Mouse (Mus musculus): ENCODE measurements around the gene Rufy2.

Gene Rufy2

DNA sequence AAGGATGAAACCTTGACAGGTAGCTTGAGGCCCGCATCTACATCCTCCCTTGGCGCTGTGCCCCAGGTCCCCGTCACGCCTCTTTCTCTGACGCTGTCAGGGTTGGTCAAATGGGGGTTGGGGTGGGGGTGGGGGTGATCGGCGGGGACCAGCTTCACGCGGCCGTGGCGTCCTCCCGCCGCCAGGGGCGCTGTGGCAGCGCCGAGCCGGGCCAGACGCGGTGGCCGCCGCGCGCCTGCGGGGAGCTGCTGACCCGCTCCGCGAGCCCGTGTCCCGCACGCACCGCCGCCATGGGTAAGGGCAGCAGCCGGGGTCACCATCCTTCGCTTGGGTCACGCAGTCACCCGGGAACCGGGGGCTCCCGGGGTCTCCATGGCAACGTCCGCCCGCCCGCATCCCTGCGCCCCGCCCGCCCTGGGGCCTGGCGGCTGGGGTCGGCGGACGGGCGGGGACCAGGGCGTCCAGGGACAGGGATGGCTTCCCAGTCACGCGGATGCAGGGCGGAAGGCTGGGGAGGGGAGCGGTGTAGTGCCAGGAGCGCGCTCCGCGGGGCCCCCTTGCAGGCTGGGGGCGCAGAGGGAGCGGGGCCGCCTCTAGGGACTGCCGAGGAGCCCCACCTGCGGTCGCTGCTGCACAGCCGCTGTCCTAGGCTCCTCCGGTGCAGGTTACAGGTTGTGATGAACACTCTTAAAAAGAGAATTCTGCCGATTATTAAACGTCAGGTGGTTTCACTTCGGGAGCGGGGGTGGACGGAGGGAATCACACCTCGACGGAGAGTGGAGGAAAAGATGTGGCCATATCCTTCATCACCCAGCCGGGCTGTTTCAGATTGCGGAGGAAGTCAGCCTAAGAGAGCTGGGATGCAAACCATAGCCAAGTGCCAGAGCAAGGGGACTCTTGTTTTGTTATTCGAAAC is at the start of gene Rufy2:
TSS of gene Rufy2 (plus strand) at position 185 of the 916 bp plus-strand sequence.
- CTCF ChIA-PET = interaction anchor here (0.7 kb wide), 1 partner anchor 29 kb away, joined by 4 read pairs; no protein-coding TSS in a partner anchor

DNA sequence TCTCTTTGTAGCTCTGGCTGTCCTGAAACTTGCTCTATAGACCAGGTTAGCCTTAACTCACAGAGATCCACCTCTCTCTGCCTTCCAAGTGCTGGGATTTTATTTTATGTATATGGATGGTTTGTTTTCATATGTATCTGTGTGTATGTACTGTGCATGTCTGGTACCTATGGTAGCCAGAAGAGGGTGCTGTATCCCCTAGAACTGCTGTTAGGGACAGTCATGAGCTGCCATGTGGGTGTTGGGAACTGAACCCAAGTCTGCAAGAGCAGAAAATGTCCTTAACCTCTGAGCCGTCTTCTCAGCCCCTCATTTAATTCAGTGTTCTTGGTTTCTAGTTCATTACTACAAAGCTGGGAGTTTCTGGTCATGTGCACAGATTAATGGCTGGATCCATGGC is 47.6 kb upstream of the Rufy2 start:
- CTCF ChIA-PET = interaction anchor here (0.6 kb wide), 1 partner anchor 294 kb away, joined by 4 read pairs; no protein-coding TSS in a partner anchor

DNA sequence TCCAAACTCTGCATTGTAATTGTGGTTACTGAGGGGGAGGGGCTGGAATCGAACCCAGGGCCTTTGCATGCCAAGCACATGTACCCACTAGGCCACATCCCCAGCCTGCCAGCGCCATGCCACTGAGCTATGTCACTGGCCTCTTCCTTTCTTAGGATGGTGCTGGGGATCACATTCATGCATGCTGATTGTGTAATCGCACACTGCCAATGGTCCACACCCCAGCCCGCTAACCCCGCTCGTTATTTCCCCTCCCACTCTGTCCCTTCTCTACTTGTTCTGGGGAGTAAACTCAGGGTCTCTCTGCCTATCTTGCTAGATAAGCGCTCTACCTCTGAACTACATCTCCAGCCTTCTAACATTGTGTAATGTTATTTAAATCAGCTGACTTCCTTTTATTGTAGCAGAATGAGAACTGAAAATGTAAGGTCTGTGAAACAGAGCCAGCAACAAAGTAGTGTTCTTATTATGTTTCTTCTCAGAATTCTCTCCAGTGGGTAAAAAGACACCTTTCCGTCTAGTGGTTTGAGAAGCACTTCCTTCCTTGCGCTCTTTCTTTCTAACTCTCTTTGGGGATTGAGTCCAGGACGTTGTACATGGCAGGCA is 34.9 kb upstream of the Rufy2 start:
- CTCF ChIA-PET = no interaction called here

DNA sequence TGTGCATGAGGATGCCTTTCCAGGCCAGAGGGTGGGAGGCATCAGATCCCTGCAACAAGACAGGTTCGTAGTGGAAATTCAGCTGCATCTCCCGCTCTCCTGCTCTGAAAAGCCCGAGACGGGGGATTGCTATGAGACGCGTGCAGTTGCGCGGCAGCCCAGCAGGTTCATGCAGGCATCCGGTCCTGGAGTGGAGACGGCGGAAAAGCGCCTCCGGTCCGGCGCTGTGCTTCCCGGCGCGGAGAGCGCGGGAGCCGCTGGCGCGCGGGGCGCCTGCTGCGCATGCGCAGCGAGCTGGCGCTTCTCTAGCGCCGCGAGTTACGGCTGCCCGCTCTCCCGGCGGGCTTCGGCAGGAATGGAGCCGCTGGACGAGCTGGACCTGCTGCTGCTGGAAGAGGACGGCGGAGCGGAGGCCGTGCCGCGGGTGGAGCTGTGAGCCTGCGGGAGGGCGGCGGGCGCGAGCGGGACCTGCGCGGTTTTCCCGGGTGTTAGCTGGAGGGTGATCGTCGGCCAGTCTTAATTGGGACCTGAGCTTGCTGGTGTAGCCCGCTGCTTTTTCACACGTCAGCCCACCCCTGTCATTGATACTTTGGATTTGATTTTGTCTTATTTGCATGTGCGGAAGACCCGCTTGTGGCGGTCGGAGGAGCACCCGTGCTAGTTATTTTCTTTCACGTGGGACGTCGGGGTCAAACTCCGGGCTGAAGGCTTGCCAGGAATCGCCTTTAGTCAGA is 33.1 kb upstream of the Rufy2 start, which contains the start of gene Dna2:
TSS of gene Dna2 (plus strand) at position 289 of the 734 bp plus-strand sequence.
- CTCF ChIA-PET = interaction anchor here (0.6 kb wide), 1 partner anchor 65 kb away, joined by 8 read pairs; no protein-coding TSS in a partner anchor

DNA sequence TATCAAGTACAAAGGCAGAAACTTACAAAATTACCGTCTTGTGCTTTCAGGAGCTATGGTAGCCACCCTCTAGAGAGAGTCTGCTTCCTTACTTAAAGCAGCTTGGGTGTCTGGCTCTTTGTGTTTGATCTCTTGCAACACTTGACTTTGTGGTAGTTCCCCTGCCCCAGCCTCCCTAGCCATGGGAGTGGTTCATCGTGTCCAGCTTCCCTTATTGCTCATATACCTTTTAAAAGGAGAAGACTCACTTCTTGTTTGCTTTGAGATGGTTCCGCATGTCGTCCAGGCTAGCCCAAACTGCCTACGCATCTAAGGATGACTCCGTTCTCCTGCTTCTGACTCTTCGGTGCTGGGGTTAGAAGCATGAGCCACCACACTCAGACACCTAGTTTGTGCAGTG is 31.5 kb upstream of the Rufy2 start:
- CTCF ChIA-PET = interaction anchor here (0.5 kb wide), 1 partner anchor 116 kb away, joined by 4 read pairs; no protein-coding TSS in a partner anchor

DNA sequence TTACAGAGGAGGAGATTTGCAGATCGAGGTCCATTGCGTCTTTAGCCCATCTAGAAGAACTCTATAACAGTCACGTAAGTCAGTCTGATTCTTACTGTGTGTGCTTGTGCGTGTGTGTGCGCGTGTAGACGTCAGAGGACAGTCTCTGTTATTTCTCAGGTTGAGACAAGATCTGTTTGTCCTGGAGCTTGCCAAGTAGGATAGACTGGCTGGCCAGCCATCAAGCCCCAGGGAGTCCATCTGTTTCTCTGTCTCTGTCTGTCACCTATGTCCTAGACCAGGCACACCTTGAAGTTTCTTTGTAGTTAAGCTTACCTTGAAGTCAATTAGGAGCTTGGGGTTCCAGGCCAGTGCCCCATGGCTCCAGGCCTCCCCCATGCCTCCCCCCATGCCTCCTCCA is 16.1 kb upstream of the Rufy2 start:
- CTCF ChIA-PET = interaction anchor here (0.5 kb wide), 1 partner anchor 78 kb away, joined by 3 read pairs; no protein-coding TSS in a partner anchor

DNA sequence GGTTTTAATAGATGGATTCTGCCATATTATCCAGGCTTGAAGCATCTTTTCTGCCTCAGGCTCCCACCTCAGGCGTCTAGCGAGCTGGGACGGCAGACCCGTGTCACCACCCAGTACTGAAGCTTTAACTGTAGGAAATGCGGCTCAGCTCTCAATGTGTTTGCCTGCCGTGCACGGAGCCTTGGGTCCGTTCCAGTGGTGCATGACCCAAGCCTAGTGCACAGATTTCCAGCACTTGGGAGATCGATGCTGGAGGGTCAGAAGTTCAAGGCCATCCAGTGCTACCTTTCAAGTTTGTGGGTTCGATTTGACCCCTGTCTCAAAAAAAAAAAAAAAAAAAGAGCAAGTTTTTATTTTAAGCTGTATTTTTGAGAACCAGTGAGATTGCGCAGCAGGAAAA is 14.2 kb upstream of the Rufy2 start:
- CTCF ChIA-PET = no interaction called here

DNA sequence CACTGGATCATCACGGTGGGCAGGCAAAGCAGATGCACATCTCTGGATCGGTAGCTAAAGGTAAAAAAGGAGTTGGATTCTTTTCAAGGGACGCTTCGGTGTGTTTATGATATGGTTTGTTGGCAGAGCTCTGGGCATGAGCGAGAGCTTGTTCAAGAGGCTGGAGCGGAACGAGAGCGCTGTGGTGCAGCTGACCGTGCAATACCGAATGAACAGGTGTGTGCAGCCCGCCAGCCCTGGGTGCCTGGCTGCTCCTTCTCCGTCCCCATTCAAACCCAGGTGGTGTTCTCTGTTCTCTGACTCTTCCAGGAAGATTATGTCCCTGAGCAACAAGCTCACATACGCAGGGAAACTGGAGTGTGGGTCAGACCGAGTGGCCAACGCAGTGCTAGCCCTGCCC is 13.7 kb upstream of the Rufy2 start:
- CTCF ChIA-PET = no interaction called here

DNA sequence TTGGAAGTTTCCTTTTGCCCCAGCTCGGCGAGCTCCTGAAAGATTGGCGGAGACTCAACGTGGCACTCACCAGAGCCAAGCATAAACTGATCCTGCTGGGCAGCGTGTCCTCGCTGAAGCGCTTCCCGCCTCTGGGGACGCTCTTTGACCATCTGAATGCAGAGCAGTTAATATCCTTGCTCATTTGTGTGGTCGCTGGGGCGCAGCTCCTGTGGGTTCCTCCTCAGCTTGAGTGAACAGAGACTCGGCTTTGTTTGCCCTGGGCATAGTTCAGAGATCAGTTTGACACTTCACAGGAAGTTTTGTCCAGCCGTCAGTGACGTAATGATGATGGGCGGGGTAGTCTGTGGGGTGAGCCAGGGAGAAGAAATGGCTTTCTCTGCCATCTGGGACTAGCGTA is 8.2 kb upstream of the Rufy2 start:
- CTCF ChIA-PET = no interaction called here

DNA sequence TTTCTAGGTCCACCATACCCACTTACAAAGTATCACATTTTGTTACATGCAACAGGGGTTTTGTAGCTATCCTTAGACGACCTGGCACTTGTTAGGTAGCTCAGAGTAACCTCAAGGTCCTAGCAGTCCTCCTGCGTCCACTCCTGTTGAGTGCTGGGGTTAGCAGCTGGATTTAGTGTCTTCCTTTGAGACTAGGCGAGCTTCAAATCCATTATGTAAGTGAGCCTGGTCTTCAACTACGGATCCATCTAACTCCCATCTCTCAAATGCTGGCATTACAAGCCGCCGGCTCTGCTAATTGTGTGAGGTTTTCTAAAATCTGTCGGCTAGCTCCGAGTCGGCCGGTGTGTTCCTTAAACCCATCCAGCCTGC is 370 bp upstream of the Rufy2 start:
- CTCF ChIA-PET = interaction anchor here (0.5 to 0.7 kb wide), 3 partner anchors 9 to 377 kb away, joined by 3 to 5 read pairs (median 4); no protein-coding TSS in a partner anchor

DNA sequence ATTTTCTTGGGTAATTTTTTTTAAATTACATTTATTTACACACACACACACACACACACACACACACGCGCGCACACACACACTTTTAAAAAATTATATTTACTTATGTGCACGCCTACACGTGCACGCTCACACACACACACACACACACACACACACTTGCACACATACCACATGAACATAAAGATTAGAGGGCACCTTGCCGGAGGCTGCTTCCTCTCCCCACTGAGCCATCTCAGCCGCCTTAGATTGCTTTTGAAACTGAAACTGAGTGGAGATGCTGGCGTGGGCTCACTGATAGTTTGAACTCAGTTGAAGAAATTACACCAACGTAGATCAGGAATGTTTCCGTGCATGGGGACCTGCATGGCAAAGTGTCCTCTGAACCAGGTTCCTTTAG is 4.0 kb downstream of the Rufy2 start:
- CTCF ChIA-PET = no interaction called here

DNA sequence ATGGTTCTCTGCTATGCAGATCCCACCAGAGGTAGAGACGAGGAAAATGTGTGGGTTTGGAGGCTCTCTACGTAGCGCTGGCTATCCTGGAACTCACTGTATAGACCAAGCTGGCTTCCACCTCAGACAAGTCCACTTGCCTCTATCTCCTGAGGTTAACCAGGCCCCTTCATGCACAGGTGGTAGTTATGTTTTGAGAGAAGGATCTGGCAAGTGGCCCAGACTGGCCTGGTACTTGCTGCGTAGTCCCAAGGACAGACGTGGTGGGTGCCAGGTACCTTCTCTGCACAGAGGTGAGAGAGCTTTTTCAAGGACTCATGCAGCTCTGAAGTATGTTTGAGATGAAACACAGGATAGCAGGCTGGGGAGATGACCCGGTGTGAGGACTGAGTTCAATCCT is 4.5 kb downstream of the Rufy2 start:
- CTCF ChIA-PET = no interaction called here

DNA sequence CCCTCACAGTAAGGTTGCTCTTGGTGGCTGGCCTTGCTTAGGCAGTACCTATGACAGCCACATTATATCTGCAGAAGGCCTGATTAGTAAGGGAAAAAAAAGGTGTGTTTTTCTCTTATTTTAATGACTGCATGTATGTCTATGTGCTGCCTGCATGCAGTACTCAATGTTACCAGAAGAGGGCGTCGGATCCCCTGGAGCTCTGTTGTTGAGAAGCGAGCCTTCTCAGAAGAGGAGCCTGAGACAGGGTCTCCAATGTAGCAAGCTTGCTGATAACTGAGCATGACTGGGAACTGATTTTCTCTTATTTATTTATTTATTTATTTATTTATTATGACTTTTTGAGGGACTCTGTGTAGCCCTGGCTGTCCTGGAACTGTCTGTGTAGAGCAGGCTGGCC is 7.3 kb downstream of the Rufy2 start:
- CTCF ChIA-PET = no interaction called here

DNA sequence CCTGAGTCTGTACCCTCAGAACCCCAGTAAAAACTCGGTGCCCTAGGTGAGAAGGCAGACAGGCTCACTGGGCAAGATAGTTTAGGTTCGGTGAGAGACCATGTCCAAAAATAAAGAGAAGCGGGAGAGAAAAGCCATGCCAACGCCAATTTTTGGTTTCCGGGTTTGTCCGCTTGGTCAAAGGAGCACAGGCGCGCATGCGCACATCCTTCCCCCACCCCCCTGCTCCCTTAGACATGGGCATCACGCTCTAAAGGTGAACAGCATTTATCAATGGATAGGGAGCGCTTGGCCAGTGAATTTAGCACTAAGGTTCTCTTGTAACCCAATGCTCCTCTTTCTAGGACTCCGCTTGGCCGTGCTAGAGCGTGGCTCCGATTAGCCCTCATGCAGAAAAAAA is 10.6 kb downstream of the Rufy2 start:
- CTCF ChIA-PET = interaction anchor here (0.5 kb wide), 1 partner anchor 78 kb away, joined by 3 read pairs; no protein-coding TSS in a partner anchor

DNA sequence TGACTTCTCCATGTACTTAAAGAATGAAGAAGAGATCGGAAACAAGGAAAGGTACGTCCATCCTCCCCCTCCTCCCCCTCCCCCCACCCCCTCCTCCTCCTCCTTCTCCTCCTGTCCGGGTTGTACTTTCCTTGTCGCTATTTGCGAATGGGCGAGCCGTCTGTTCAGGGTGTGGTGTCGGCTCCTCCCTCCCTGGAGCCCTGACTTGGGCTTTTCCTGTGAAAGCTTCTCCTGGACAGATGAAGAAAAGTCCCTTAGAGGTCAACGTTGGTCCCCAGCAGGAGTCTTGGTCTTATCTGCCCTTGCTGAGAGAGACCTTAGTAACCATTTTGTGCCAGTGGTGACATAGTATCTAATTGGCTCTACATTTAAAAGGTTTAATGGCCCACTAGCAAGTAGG is 14.0 kb downstream of the Rufy2 start:
- CTCF ChIA-PET = no interaction called here

DNA sequence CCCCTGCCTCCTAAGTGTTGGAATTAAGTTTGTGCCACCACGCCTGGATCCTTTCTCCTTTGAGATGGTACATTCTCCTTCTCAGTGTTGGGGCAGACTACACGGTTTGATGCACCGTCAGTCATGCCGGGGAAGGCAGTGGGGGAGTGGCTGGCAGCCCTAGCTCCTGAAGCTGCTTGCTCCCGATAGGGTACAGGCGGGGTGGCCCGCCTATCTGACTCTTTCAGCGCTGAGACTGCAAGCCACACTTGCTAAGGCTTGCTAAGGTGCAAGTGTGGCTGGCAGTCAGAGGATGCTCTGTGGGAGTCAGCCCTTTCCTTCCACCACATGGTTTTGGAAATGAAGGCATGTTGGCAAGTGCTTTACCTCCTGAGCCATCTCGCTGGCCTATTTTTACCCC is 20.6 kb downstream of the Rufy2 start:
- CTCF ChIA-PET = no interaction called here

DNA sequence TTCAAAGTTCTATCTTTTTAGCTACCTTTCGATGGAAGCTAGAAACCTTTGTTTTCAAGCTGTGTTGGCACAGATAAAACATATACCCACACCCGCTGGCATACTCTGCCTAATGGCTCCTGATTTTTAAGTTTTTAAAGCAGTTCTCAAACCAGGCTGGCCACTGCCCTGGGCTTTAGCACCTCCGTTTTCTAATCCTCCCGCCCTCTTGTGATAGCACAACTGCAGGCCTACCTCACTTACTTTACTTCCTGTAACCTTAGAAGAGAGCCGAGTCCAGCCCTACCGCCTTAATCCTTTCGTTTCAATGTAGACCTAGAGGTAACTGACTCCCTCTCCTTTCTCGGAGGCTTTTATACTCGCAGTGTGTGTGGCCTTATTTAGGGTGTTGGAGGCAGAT is 23.2 kb downstream of the Rufy2 start:
- CTCF ChIA-PET = no interaction called here

DNA sequence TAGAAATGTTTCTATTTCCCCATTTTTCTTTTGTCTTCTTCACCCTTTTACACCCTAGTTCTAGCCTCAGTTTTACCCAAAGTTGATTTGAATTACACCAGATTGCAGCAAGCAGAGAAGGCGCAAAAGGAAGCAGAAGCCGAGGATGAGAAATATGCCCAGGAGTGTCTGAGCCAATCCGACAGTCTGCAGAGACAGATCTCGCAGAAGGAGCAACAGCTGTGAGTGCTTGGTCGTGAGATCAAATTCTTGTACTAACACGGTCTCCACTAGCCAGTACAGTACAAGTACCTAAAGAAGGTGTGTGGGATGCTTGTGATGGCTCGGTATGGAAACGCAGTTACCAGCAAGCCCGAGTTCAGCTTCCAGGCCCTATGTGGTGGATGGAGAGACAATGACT is 24.5 kb downstream of the Rufy2 start:
- CTCF ChIA-PET = no interaction called here

DNA sequence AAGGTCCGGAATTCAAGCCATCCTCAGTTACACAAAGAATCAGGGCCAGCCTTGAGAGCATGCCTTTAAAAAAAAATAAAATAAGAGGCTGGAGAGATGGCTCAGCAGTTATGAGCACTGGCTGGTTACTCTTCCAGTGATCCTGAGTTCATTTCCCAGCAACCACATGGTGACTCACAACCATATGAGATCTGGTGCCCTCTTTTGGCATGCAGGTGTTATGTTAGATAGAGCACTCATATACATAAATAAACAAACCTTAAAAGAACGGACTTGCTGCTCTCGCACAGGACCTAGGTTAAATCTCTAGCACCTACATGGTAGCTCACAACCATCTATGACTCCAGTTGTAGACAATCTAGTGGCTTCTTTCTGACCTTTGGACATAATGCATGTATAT is 28.2 kb downstream of the Rufy2 start:
- CTCF ChIA-PET = no interaction called here

DNA sequence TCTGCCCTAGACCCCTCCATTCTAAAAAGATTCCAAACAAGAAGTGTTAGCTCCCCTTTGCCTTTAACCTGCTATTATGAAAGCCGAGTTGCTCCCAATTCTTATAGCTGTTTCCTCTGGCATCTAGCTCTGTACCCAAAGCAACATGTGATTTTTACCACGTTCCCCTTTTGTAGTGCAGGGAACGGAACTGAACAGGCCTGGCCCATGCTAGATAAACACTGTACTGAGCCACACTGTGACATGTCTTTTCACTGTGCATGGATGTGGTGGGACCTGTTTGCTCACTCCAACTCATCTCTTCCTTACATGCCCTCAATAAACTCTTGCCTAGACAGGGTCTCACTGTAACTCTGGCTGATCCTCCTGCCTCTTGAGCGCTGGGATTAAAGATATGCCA is 30.2 kb downstream of the Rufy2 start:
- CTCF ChIA-PET = no interaction called here

DNA sequence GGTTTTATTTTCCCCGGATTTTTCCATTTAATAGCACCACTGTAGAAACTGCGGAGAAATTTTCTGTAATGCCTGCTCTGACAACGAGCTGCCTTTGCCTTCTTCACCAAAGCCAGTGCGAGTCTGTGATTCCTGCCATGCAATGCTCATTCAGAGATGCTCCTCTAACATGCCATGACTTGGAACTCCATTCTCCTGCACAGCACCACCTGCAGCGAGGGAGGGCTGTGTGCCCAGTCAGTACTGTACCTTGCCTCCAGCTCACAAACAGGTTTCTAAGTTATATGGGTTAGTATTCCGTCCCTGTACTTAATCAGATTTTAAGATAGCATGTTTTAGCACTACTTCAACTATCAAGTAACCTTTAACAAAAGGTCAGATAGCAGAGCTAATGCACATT is 31.5 kb downstream of the Rufy2 start:
- CTCF ChIA-PET = no interaction called here

DNA sequence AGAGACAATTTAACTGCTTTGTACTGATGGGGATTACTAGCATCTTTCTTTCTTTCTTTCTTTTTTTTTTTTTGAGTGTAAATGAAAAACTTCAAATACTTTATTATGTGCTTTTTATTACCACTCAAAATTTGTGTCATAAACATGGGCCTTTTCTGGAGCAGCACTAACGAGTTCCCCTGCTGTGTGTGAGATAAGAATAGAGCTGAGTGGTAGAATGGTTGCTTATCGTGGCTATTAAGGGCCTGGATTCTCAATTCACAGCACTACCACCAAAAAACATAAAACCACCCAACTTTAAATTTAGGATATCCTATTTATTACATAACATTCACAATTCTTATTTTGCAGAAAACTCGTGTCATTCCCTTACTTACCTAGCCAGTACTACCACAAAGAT is 33.5 kb downstream of the Rufy2 start:
- CTCF ChIA-PET = interaction anchor here (0.6 kb wide), 1 partner anchor 427 kb away, joined by 3 read pairs; no protein-coding TSS in a partner anchor

Data from spleen, embryonic (tissue).